Mouse (Mus musculus): ENCODE measurements at regions not wholly inside any gene's neighbourhood (a gene's known extent, or its start where the extent isn't known, plus 50 kb on each side); places are given as distances from the start of the nearest gene placed in this dataset.

DNA sequence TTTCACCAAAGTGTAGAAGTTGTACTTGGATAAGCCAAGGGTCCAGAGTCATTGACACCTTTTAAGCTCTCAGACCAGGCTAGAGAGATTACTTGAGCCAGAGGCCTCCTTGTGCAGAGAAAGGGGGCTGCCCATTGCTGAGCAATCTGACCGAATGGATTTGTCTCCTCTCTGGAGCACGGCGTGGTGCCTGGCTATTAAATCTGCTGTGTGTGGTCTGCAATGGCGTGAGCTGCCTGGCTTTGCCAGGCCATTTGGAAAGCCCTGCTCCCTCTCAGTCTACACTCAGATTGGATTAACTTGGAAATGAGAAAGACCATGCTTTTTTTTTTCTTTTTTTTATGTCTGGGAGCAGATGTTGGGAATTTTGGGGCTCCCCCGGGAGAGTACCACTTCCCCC is 633.3 kb upstream of the Sall1 start:
- TF ChIP-seq CTCF (IDR thresholded peaks at IDR 0.05; ENCODE audit: low read depth), result no peak
- TF ChIP-seq EP300 (IDR thresholded peaks at IDR 0.05; ENCODE audit: low read depth), result no peak

Data from heart, postnatal 0 days (tissue).